Mouse (Mus musculus): ENCODE measurements around the gene Isoc2b. TPM values are rescaled to one million over a fixed set of nuclear protein-coding genes. Genes with fewer than 3 reads are reported as not detected.
"Not testable (repeated sequence)": the region's sequence is repeated elsewhere in the genome, so short reads cannot be mapped to it uniquely, and the experiment has no call there.

Gene Isoc2b
- total RNA-seq, 2 experiments from 2014 or later, result 4.4 to 6.3 TPM

GRCm38 (mm10) chr7:4866631-4867180 is 3.4 kb downstream of the Isoc2b start:
- DNase-seq (ENCODE audit: low spot score in 2 of 2), result no peak

DNA sequence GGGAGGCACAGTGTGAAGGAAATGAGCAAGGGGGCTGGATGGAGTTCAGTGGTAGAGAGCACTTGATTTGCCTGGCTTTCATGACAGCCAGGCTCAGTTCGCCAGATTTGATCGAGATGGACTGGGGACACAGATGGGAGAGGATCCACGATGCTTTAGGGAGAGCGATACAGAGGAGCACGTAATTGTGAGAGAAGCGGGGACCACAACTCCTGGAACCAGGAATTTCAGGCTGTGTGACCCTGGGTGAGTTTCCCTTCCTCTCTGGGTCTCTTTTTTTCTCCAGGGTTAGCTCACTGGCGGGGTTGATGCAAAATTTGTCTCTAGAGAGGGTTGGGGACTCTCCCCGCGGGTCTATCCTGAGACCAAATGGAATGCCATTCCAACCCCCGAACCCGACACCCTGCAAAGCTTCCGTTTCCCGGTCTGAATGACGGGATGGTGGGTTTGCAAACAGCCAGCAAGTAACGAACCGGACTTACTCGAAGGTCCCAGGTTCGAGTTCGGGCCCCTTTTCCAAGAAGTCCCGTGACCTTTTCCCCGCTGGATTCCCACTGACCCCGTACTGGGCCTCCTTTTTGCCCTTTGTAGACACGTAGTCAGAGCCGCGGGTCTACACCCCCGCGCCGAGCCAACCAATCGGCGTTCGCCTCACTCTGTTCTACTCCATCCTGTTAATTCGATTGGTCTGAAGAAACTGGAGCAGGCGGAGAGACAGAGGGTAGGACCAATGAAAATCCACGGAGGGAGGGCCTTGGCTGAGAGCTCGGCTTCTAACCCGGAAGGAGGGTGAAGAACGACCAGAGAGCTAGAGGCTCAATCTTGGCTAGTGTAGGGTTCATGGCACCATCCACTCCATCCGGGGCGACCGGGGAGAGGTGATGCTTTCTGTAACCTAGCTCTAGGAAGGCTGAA is 4.2 kb downstream of the Isoc2b start:
- peak; percentile 96 to 98 for DNase-seq (ENCODE audit: low spot score in 2 of 2)

DNA sequence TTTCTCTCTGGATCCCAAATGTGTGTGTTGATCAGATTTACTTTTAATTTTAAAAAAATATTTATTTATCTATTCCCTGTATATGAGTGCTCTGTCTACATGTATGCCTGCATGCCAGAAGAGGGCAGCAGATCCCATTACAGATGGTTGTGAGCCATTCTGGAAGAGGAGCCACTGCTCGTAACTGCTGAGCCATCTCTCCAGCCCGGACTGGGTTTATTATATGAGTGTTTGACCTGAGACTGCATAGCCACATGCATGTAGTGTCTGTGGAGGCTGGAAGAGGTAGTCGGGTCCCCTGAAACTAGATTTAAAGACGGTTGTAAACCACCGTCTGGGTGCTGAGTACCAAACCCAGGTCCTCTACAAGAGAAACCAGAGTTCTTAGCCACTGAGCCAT is 5.0 kb downstream of the Isoc2b start:
- peak in 1 of 2 experiments; percentile 29 for DNase-seq (ENCODE audit: low spot score in 2 of 2)

- no peak for DNase-seq (ENCODE audit: low spot score in 2 of 2)
Measured at GRCm38 (mm10) chr7:4864130-4864845, 5.8 kb downstream of the Isoc2b start.

- DNase-seq (ENCODE audit: low spot score in 2 of 2), result no peak
Measured at GRCm38 (mm10) chr7:4863541-4864080, 6.4 kb downstream of the Isoc2b start.

DNA sequence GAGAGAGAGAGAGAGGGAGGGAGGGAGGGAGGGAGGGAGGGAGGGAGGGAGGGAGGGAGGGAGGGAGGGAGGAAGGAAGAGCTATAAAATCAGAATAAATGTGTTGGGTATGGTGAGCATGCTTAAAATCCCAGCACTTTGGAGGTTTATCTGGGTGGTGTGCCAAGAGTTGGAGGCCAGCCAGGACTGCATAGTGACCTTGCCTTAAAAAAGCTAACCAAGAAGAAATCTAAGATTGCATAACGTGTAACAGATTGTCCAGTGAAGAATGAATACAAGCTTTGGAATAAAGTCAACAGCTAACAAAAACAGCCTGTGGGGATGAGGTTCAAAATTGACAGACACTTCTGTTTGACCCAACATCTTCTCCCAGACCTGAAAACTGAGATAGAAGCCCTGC is 7.0 kb downstream of the Isoc2b start:
- DNase-seq (ENCODE audit: low spot score in 2 of 2), result no peak

- not testable (repeated sequence) for DNase-seq (ENCODE audit: low spot score in 2 of 2)
Measured at GRCm38 (mm10) chr7:4860926-4861325, 9.1 kb downstream of the Isoc2b start.

- no peak for DNase-seq (ENCODE audit: low spot score in 2 of 2)
Measured at GRCm38 (mm10) chr7:4859418-4859978, 10.6 kb downstream of the Isoc2b start.

GRCm38 (mm10) chr7:4857321-4857720 is 12.7 kb downstream of the Isoc2b start:
- DNase-seq (ENCODE audit: low spot score in 2 of 2), result no peak

- DNase-seq (ENCODE audit: low spot score in 2 of 2), result no peak
Measured at GRCm38 (mm10) chr7:4856508-4856907, 13.6 kb downstream of the Isoc2b start.

DNA sequence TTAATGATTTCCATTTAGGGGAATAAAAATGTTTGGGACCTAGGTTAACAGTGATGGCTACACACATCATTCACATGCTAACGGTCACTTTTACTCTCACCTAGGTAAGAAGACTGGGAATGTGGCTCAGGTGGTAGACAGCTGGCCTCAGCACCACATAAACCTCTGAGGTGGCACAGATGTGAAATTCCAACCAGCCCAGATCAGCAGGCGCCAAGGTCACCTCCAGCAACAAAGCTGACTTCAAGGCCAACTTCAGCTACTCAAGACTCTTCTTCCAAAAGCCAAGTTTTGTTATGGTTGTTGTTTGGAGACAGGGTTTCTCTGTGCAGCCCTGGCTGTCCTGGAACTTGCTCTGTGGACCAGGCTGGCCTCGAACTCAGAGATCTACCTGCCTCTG is 16.4 kb downstream of the Isoc2b start:
- no peak for DNase-seq (ENCODE audit: low spot score in 2 of 2)

GRCm38 (mm10) chr7:4851315-4851688 is 18.8 kb downstream of the Isoc2b start:
- DNase-seq (ENCODE audit: low spot score in 2 of 2), result no peak

DNA sequence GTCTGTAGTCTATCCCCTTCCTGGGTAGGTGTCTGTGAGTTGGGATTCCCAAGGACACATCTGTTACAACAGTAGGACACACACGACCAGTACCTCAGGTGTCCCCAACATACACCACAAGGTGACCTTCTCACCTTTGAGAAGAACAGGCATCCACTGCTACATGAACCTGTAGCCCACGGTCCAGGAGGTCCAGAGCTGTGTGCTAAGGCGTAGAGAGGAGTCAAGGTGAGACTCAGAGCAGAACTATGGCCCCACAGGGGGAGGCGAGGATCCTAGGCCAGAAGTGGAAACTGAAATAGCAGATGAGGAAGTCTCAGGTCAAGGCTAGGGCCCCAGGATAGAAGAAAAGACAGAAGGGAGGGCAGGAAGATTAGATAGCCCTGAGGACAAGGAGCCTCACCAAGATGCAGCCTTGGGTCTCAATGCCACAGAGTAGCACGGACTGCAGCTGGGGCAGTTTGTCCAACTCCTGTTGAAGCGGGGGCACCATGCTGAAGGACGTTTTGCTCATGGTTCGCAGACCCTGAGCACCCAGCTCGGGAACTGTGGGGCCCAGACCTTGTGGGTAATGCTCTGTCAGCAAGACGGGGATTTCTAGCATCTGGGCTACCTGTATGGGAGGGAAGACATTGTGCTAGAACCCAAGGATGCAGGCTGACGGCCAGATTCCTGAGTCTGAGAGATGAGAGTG is 19.3 kb downstream of the Isoc2b start:
- DNase-seq (ENCODE audit: low spot score in 2 of 2), result no peak

GRCm38 (mm10) chr7:4849372-4849771 is 20.7 kb downstream of the Isoc2b start:
- no peak for DNase-seq (ENCODE audit: low spot score in 2 of 2)

DNA sequence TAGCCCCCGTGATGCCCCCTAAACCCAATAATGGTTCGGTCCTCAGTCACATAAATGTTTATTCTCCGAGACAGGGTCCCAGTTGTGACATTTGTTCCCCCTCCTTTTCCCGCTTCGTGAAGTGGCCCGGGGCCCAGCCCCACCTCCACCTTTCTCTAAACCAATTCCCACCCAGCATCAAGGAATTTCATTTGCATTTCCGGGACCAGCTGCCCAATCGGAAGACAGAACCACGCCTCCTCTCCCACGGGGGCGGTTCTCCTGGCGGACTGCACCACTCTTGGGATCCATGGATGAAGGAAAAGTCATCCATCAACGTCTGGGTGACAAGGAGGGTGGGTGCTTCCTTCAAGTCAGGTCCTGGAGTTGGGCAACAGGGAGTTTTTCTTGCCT is 25.1 kb downstream of the Isoc2b start:
- peak; percentile 92 to 96 for DNase-seq (ENCODE audit: low spot score in 2 of 2)

DNA sequence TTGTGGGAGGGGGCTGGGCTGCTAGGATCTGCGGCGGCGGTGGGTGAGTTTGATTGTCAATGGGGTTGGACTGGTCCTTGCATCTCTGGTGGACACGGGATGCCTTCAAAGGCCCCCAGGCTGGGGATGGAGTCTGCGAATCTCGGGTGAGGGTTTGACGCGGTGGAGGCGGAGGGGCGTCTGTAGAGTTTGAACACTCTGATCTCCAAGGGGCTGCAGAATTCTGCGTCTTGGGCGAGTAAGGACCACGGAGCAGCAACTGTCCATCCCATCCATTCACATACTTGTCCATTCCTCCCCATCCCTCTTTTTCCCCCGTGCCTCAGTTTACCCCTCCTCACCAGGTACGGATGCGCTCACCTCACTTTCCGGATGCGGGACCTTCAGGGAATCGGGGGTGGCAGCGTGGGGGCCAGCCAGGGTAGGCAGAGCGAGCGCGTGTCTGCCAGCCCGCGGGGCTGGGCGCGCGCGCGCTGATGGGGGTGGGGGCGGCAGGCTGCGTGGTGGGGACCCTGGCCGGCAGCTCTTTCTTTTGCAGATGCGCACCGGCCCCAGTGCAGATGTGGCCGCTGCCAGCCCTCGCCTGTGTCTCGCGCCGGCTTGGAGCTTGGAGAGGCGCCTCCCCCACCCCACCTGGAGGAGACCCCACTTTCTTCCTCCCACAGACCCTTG is 25.7 kb downstream of the Isoc2b start, which contains the start of gene Shisa7:
Gene Shisa7, minus strand, starts transcription at position 452 of the 672 bp plus-strand sequence.
- no peak for DNase-seq (ENCODE audit: low spot score in 2 of 2)

- DNase-seq (ENCODE audit: low spot score in 2 of 2), result peak; percentile 82 to 90
Measured at GRCm38 (mm10) chr7:4843604-4844244, 26.3 kb downstream of the Isoc2b start.

- peak; percentile 54 to 68 for DNase-seq (ENCODE audit: low spot score in 2 of 2)
Measured at GRCm38 (mm10) chr7:4842634-4843131, 27.4 kb downstream of the Isoc2b start.

- peak; percentile 68 to 81 for DNase-seq (ENCODE audit: low spot score in 2 of 2)
Measured at GRCm38 (mm10) chr7:4842077-4842476, 28.0 kb downstream of the Isoc2b start.

Data from layer of hippocampus, adult 18-20 months (tissue).